Mouse (Mus musculus) small intestine, adult 2 months (tissue): ENCODE results near the gene Fat4.

Source experiments
- CTCF ChIP-seq: fragments of 200-500 bp; IDR thresholded peaks from 2 replicates; pipeline ENCODE4 v1.5.1; 2012; ENCODE audit warnings: low read depth, mild to moderate bottlenecking, control low read depth, inconsistent platforms, low read length, moderate library complexity, mixed read lengths; ENCODE audit not compliant: insufficient replicate concordance, insufficient read length; ENCODE audit errors: extremely low read depth
- POLR2A ChIP-seq: fragments of 200-500 bp; IDR thresholded peaks from 2 replicates; pipeline ENCODE4 v1.6.1; 2012; ENCODE audit warnings: low read depth, mild to moderate bottlenecking, control low read depth, inconsistent platforms, low read length, moderate library complexity

DNA sequence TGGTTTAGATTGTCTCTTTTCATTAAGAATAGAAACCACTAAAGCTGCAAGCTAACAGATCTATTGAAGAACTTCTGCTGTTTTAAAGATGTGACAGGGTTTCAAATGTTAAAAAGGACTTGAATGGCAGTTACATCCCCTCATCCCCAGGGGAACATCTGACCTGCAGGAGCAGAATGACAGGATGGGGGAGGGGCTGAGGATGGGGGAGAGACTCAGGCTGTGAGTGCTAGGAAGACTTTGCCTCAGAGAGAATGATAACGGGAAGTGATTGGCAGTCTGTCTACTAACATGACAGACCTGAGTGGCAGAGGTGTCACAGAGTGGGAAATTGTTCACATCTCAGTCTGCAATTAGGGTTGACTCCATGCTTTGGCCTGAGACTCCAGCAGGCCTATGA is 14.1 kb downstream of the Fat4 start:
- no peak for TF ChIP-seq CTCF
- no peak for TF ChIP-seq POLR2A
